Mouse (Mus musculus) stomach, postnatal 0 days (tissue): ENCODE data around the gene Ahcy. TPM values are rescaled to one million over a fixed set of nuclear protein-coding genes. Genes with fewer than 3 reads are reported as not detected.
"Not testable (repeated sequence)": the region's sequence is repeated elsewhere in the genome, so short reads cannot be mapped to it uniquely, and the experiment has no call there.

ENCODE experiments used
- ATAC-seq: fragments of 200-750 bp; cut with Nextera tagmentation; 2 replicates; pipeline ENCODE4 v1.8.0; 2017; ENCODE audit not compliant: low FRiP score, low TSS enrichment
- DNase-seq: peaks from one replicate; pipeline ENCODE4 v3.0.0-alpha.2; 2016; ENCODE audit warnings: low spot score
- H3K27ac ChIP-seq: fragments of 300-500 bp; sonication (generic); replicated peaks from 2 replicates; pipeline ENCODE4 v1.5.1; 2014; ENCODE audit warnings: mild to moderate bottlenecking, control low read depth
- H3K27me3 ChIP-seq: fragments of 300-500 bp; sonication (generic); 2 replicates; pipeline ENCODE4 v1.6.1; 2014; ENCODE audit warnings: low read length; ENCODE audit not compliant: control insufficient read depth, insufficient read depth
- H3K36me3 ChIP-seq: fragments of 300-500 bp; sonication (generic); 2 replicates; pipeline ENCODE4 v1.6.1; 2014; ENCODE audit warnings: low read length, mixed read lengths; ENCODE audit not compliant: control insufficient read depth, insufficient read depth
- H3K4me1 ChIP-seq: fragments of 300-500 bp; sonication (generic); replicated peaks from 2 replicates; pipeline ENCODE4 v1.6.1; 2014; ENCODE audit warnings: antibody characterized with exemption; ENCODE audit not compliant: control insufficient read depth, insufficient read depth
- H3K4me2 ChIP-seq: fragments of 300-500 bp; sonication (generic); replicated peaks from 2 replicates; pipeline ENCODE4 v1.6.1; 2014; ENCODE audit warnings: low read depth, mild to moderate bottlenecking, control low read depth, moderate library complexity
- H3K4me3 ChIP-seq: fragments of 300-500 bp; sonication (generic); 2 replicates; pipeline ENCODE4 v1.5.1; 2014; ENCODE audit warnings: low read depth, low read length, control low read depth
- H3K9ac ChIP-seq: fragments of 300-500 bp; sonication (generic); 2 replicates; pipeline ENCODE4 v1.6.1; 2014; ENCODE audit warnings: mild to moderate bottlenecking, low read length, control low read depth, mixed read lengths
- H3K9me3 ChIP-seq: fragments of 300-500 bp; sonication (generic); 2 replicates; pipeline ENCODE4 v1.6.1; 2016; ENCODE audit warnings: low read length; ENCODE audit not compliant: control insufficient read depth
- CTCF ChIP-seq: IDR thresholded peaks from 2 replicates; pipeline ENCODE4 v1.5.1; 2016; ENCODE audit warnings: antibody characterized with exemption, low read depth, mild to moderate bottlenecking, moderate library complexity
- EP300 ChIP-seq: optimal IDR thresholded peaks from 2 replicates; pipeline ENCODE3; 2016; ENCODE audit warnings: antibody characterized with exemption
- WGBS: fragments of 180-500 bp; shearing (Covaris S2); extraction: QIAGEN DNeasy Blood & Tissue Kit; methylation state at CpG from one replicate; pipeline ENCODE4 v1.1.7; 2014; 5-methylcytosine and 5-hydroxymethylcytosine counted together
- polyA plus RNA-seq: library from polyadenylated mRNA; unstranded; fragments of >200 nt; fragmentation: Nextera tagmentation; extraction: Ambion mirVana; gene quantifications from 2 replicates; pipeline ENCODE4 v1.2.1, GENCODE M21; 2015

Ahcy gene
- polyA plus RNA-seq, 1 experiment from 2014 or later, result 25.2 TPM

- H3K4me1 ChIP-seq, result no peaks in the 10 kb centered on the region
- H3K27ac ChIP-seq, result no peak overlapping the region
- no peaks in the 10 kb centered on the region for H3K27me3 ChIP-seq
- H3K4me2 ChIP-seq, result no peak overlapping the region
- DNase-seq (no peak), ATAC-seq (no peak)
- H3K9ac ChIP-seq, result no peak overlapping the region
- no peak overlapping the region for H3K4me3 ChIP-seq
- no peaks in the 10 kb centered on the region for H3K9me3 ChIP-seq
- no peaks in the 10 kb centered on the region for H3K36me3 ChIP-seq
- WGBS, result 58% methylated on average over 3 of the region's 3 CpGs
- no peak for TF ChIP-seq CTCF
- TF ChIP-seq EP300, result no peak
These were observed 29.8 kb downstream of the Ahcy start for GRCm38 (mm10) chr2:155044542-155044941.

- Histone ChIP-seq H3K4me2 (no peak overlapping the region), H3K4me1 (no peaks in the 10 kb centered on the region), H3K9me3 (no peaks in the 10 kb centered on the region), H3K9ac (no peak overlapping the region), H3K36me3 (no peaks in the 10 kb centered on the region), H3K27ac (no peak overlapping the region), H3K4me3 (no peak overlapping the region), H3K27me3 (no peaks in the 10 kb centered on the region)
- TF ChIP-seq EP300 (no peak), CTCF (no peak)
- DNase-seq (no peak), ATAC-seq (peak; percentile 81; the same call in 1 of the 2 replicates)
- 37% methylated on average over 4 of the region's 4 CpGs for WGBS
These were observed 34.3 kb downstream of the Ahcy start for GRCm38 (mm10) chr2:155039956-155040355.

DNA sequence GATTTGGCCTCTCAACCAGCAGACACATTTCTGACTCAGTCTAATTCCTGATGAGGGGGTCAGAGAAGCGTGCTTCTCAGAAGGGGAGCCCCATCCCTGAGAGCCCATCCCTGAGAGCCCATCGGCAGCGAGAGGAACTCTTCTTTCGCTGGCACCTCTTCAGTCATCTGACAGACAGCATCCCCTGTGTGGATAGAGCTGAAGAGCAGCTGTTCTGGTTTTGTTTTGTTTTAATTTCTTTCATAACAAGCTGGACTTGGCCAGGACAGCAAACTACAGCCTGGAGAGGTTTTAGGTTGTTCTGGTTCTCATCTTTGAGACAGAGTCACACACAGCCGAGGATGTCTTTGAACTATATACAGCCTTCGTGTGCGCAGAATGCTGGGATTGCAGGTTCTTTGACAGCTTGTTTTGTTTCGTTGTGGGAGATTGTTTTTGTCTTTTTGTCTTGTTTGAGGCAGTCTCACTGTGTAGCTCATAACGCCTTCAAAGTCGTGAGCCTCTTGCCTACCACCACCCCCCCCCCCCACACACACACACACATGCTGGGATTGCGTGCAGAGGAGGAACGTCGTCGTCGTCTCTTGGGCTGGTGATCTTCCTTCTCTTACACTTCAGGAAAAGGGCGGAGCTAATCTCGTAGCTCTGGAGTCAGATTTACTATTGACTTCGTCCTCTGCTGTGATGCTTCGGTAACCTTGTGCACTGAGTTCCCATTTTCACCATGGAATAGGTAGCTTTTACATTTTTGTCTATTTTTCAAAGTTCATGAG is 41.2 kb downstream of the Ahcy start:
- no peak for TF ChIP-seq CTCF
- TF ChIP-seq EP300, result no peak
- no peaks in the 10 kb centered on the region for H3K27me3 ChIP-seq
- H3K4me3 ChIP-seq, result no peak overlapping the region
- 29% methylated on average over 19 of the region's 19 CpGs for WGBS
- ATAC-seq (peak; percentile 68), DNase-seq (no peak)
- H3K9me3 ChIP-seq, result no peaks in the 10 kb centered on the region
- no peaks in the 10 kb centered on the region for H3K36me3 ChIP-seq
- no peaks in the 10 kb centered on the region for H3K4me1 ChIP-seq
- peak overlapping the region; percentile 8; the same call in 1 of the 2 replicates for H3K4me2 ChIP-seq
- peak overlapping the region; percentile 40; the same call in 1 of the 2 replicates for H3K27ac ChIP-seq
- no peak overlapping the region for H3K9ac ChIP-seq

GRCm38 (mm10) chr2:155030831-155031230 is 43.5 kb downstream of the Ahcy start:
- TF ChIP-seq CTCF (no peak), EP300 (no peak)
- Histone ChIP-seq H3K4me2 (no peak overlapping the region), H3K36me3 (no peaks in the 10 kb centered on the region), H3K9me3 (no peaks in the 10 kb centered on the region), H3K4me3 (no peak overlapping the region), H3K27me3 (no peaks in the 10 kb centered on the region), H3K27ac (no peak overlapping the region), H3K9ac (no peak overlapping the region), H3K4me1 (no peaks in the 10 kb centered on the region)
- ATAC-seq (no peak), DNase-seq (no peak)
- WGBS, result 44% methylated on average over 7 of the region's 7 CpGs

DNA sequence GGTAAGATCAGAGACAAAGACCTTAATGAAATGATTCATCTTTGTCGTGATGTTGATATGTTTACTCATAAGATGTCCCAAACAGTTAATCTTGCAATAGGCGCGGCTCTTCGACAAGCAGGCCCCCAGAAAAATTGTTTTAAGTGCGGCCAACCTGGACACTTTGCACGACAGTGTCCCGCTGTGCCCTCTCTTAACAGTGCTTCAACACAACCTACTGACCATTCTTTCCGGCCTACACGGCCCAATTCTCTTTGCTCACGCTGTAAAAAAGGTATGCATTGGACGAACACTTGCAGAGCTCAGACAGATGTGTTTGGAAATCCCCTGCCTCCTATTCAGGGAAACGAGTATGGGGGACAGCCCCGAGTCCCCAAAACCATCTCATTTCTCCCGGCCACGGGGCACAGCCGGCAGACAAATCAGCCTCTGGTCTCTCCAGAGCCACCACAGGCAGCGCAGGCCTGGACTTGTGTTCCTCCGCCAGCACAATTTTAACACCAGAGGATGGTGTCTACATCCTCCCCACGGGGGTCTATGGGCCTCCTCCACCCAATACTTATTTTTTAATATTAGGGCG is 54.0 kb downstream of the Ahcy start:
- not testable (repeated sequence) for H3K9me3 ChIP-seq, H3K4me2 ChIP-seq, H3K4me1 ChIP-seq, H3K4me3 ChIP-seq, H3K9ac ChIP-seq, H3K27me3 ChIP-seq, H3K36me3 ChIP-seq, H3K27ac ChIP-seq, DNase-seq, ATAC-seq
- WGBS, result 55% methylated on average over 20 of the region's 20 CpGs

GRCm38 (mm10) chr2:155019673-155020072 is 54.6 kb downstream of the Ahcy start:
- 2% methylated on average over 22 of the region's 22 CpGs for WGBS

More at GRCm38 (mm10) chr2:155019673-155020072, 54.6 kb downstream of the Ahcy start:
- Histone ChIP-seq H3K4me3 (peak overlapping the region; percentile 28), H3K4me1 (no peaks in the 10 kb centered on the region), H3K36me3 (no peaks in the 10 kb centered on the region), H3K27me3 (no peaks in the 10 kb centered on the region), H3K9me3 (no peaks in the 10 kb centered on the region), H3K4me2 (peak overlapping the region; percentile 68), H3K27ac (peak overlapping the region; percentile 31), H3K9ac (no peak overlapping the region; the same call in 1 of the 2 replicates)
- TF ChIP-seq CTCF (peak; percentile 84), EP300 (no peak)
- ATAC-seq (peak; percentile 89), DNase-seq (peak; percentile 92)
